Mouse (Mus musculus): ENCODE measurements around the gene Rai1.

DNA sequence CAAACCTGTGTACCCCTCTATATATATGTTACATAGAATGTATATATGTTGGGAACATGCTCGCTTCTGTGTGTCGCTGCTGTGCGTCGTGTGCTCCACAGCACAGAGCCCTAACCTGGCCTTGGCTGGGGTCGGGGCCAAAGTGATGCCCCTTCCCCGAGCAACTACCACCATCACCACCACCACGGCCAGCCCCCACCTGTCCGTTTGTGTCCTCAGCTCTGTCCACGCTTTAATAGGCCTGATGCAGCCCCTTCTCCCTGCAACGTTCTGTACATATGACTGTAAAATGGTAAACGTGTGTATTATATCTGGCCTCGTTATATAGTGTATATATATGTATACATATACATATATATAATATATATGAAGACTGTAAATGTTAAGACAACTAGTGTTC lies 93.8 kb downstream of the Rai1 start:
- TF ChIP-seq SMC3 (IDR thresholded peaks at IDR 0.05; ENCODE audit: low read depth, low read length) = no peak
- TF ChIP-seq CTCF (conservative IDR thresholded peaks at IDR 0.05 in 1 of 2, IDR thresholded peaks at IDR 0.05 in 1 of 2; ENCODE audit: low read depth in 2 of 2, low read length in 2 of 2) = no peak
- TF ChIP-seq CHD1 (IDR thresholded peaks at IDR 0.05; ENCODE audit: low read depth, low read length) = no peak
- TF ChIP-seq MYC (IDR thresholded peaks at IDR 0.05; ENCODE audit: low read depth, low read length) = no peak
- TF ChIP-seq KAT2A (IDR thresholded peaks at IDR 0.05; ENCODE audit: insufficient replicate concordance, low read length) = no peak
- no peak for TF ChIP-seq EP300 (IDR thresholded peaks at IDR 0.05; ENCODE audit: low read length)
- TF ChIP-seq TBP (conservative IDR thresholded peaks at IDR 0.05; ENCODE audit: low read depth, low read length) = no peak
- no peak for TF ChIP-seq MAX (IDR thresholded peaks at IDR 0.05; ENCODE audit: low read length)
- TF ChIP-seq POLR2A (IDR thresholded peaks at IDR 0.05; ENCODE audit: low read depth, low read length) = no peak
- no peak for TF ChIP-seq JUN (IDR thresholded peaks at IDR 0.05; ENCODE audit: insufficient read depth, low read depth, low read length)
- no peak for TF ChIP-seq ZNF384 (IDR thresholded peaks at IDR 0.05; ENCODE audit: low read depth, low read length)
- no peak for TF ChIP-seq BHLHE40 (IDR thresholded peaks at IDR 0.05; ENCODE audit: low read depth, low read length)

Measured in CH12.LX (cell line).